Mouse (Mus musculus): ENCODE measurements around the gene Cfap70. TPM values are rescaled to one million over a fixed set of nuclear protein-coding genes. Genes with fewer than 3 reads are reported as not detected.

The Cfap70 gene
- polyA plus RNA-seq, 1 experiment from 2014 or later = 1.1 TPM

GRCm38 (mm10) chr14:20436976-20437375 lies 15.1 kb downstream of the Cfap70 start:
- WGBS = 83% methylated on average over 6 of the region's 6 CpGs

GRCm38 (mm10) chr14:20432420-20432819 lies 19.6 kb downstream of the Cfap70 start:
- Histone ChIP-seq H3K9me3 (ENCODE audit: control insufficient read depth, low read length) (no peaks in the 10 kb centered on the region), H3K27me3 (ENCODE audit: control insufficient read depth, insufficient read depth, low read length) (no peaks in the 10 kb centered on the region), H3K4me3 (ENCODE audit: low read depth, low read length) (no peak overlapping the region), H3K4me2 (replicated peaks; ENCODE audit: low read depth, low read length) (no peak overlapping the region), H3K4me1 (replicated peaks; ENCODE audit: control insufficient read depth, insufficient read depth, low read length) (no peaks in the 10 kb centered on the region), H3K27ac (ENCODE audit: low read depth, low read length) (no peak overlapping the region), H3K9ac (ENCODE audit: low read depth, low read length) (no peak overlapping the region), H3K36me3 (ENCODE audit: control insufficient read depth, insufficient read depth, low read length) (no peaks in the 10 kb centered on the region)
- no peak for DNase-seq (ENCODE audit: low spot score)
- 92% methylated on average over 4 of the region's 4 CpGs for WGBS
- no peak for ATAC-seq (ENCODE audit: low FRiP score)

More at GRCm38 (mm10) chr14:20436976-20437375, 15.1 kb downstream of the Cfap70 start:
- no peaks in the 10 kb centered on the region for H3K4me1 ChIP-seq (replicated peaks; ENCODE audit: control insufficient read depth, insufficient read depth, low read length)
- no peaks in the 10 kb centered on the region for H3K27me3 ChIP-seq (ENCODE audit: control insufficient read depth, insufficient read depth, low read length)
- ATAC-seq (ENCODE audit: low FRiP score) (no peak), DNase-seq (ENCODE audit: low spot score) (no peak)
- H3K9me3 ChIP-seq (ENCODE audit: control insufficient read depth, low read length) = no peaks in the 10 kb centered on the region
- no peak overlapping the region for H3K27ac ChIP-seq (ENCODE audit: low read depth, low read length)
- no peak overlapping the region for H3K4me2 ChIP-seq (replicated peaks; ENCODE audit: low read depth, low read length)
- no peaks in the 10 kb centered on the region for H3K36me3 ChIP-seq (ENCODE audit: control insufficient read depth, insufficient read depth, low read length)
- H3K4me3 ChIP-seq (ENCODE audit: low read depth, low read length) = no peak overlapping the region
- H3K9ac ChIP-seq (ENCODE audit: low read depth, low read length) = no peak overlapping the region

GRCm38 (mm10) chr14:20431726-20432125 lies 20.3 kb downstream of the Cfap70 start:
- Histone ChIP-seq H3K9ac (ENCODE audit: low read depth, low read length) (no peak overlapping the region), H3K9me3 (ENCODE audit: control insufficient read depth, low read length) (no peaks in the 10 kb centered on the region), H3K4me2 (replicated peaks; ENCODE audit: low read depth, low read length) (no peak overlapping the region), H3K4me1 (replicated peaks; ENCODE audit: control insufficient read depth, insufficient read depth, low read length) (no peaks in the 10 kb centered on the region), H3K27me3 (ENCODE audit: control insufficient read depth, insufficient read depth, low read length) (no peaks in the 10 kb centered on the region), H3K36me3 (ENCODE audit: control insufficient read depth, insufficient read depth, low read length) (no peaks in the 10 kb centered on the region), H3K4me3 (ENCODE audit: low read depth, low read length) (no peak overlapping the region), H3K27ac (ENCODE audit: low read depth, low read length) (no peak overlapping the region)
- ATAC-seq (ENCODE audit: low FRiP score) = no peak
- DNase-seq (ENCODE audit: low spot score) = no peak
- 85% methylated on average over 6 of the region's 6 CpGs for WGBS

GRCm38 (mm10) chr14:20429833-20430232 lies 22.2 kb downstream of the Cfap70 start:
- Histone ChIP-seq H3K27me3 (ENCODE audit: control insufficient read depth, insufficient read depth, low read length) (no peaks in the 10 kb centered on the region), H3K4me3 (ENCODE audit: low read depth, low read length) (no peak overlapping the region), H3K9ac (ENCODE audit: low read depth, low read length) (no peak overlapping the region), H3K4me1 (replicated peaks; ENCODE audit: control insufficient read depth, insufficient read depth, low read length) (no peaks in the 10 kb centered on the region), H3K9me3 (ENCODE audit: control insufficient read depth, low read length) (no peaks in the 10 kb centered on the region), H3K36me3 (ENCODE audit: control insufficient read depth, insufficient read depth, low read length) (no peaks in the 10 kb centered on the region), H3K4me2 (replicated peaks; ENCODE audit: low read depth, low read length) (no peak overlapping the region), H3K27ac (ENCODE audit: low read depth, low read length) (no peak overlapping the region)
- WGBS = 64% methylated on average over 1 of the region's 1 CpGs
- ATAC-seq (ENCODE audit: low FRiP score) (no peak), DNase-seq (ENCODE audit: low spot score) (no peak)

- no peak for ATAC-seq (ENCODE audit: low FRiP score)
- 33% methylated on average over 1 of the region's 1 CpGs for WGBS
- no peak overlapping the region for H3K4me3 ChIP-seq (ENCODE audit: low read depth, low read length)
- H3K4me1 ChIP-seq (replicated peaks; ENCODE audit: control insufficient read depth, insufficient read depth, low read length) = no peaks in the 10 kb centered on the region
- no peak for DNase-seq (ENCODE audit: low spot score)
- H3K36me3 ChIP-seq (ENCODE audit: control insufficient read depth, insufficient read depth, low read length) = no peaks in the 10 kb centered on the region
- H3K27ac ChIP-seq (ENCODE audit: low read depth, low read length) = no peak overlapping the region
- no peak overlapping the region for H3K4me2 ChIP-seq (replicated peaks; ENCODE audit: low read depth, low read length)
- H3K9ac ChIP-seq (ENCODE audit: low read depth, low read length) = no peak overlapping the region
- H3K27me3 ChIP-seq (ENCODE audit: control insufficient read depth, insufficient read depth, low read length) = no peaks in the 10 kb centered on the region
- H3K9me3 ChIP-seq (ENCODE audit: control insufficient read depth, low read length) = no peaks in the 10 kb centered on the region
These were observed 23.4 kb downstream of the Cfap70 start for GRCm38 (mm10) chr14:20428593-20428992.

- H3K9me3 ChIP-seq (ENCODE audit: control insufficient read depth, low read length) = no peaks in the 10 kb centered on the region
- H3K27me3 ChIP-seq (ENCODE audit: control insufficient read depth, insufficient read depth, low read length) = no peaks in the 10 kb centered on the region
- DNase-seq (ENCODE audit: low spot score) = no peak
- 85% methylated on average over 6 of the region's 6 CpGs for WGBS
- H3K4me2 ChIP-seq (replicated peaks; ENCODE audit: low read depth, low read length) = no peak overlapping the region
- H3K4me1 ChIP-seq (replicated peaks; ENCODE audit: control insufficient read depth, insufficient read depth, low read length) = no peaks in the 10 kb centered on the region
- H3K9ac ChIP-seq (ENCODE audit: low read depth, low read length) = no peak overlapping the region
- no peak for ATAC-seq (ENCODE audit: low FRiP score)
- H3K4me3 ChIP-seq (ENCODE audit: low read depth, low read length) = no peak overlapping the region
- no peaks in the 10 kb centered on the region for H3K36me3 ChIP-seq (ENCODE audit: control insufficient read depth, insufficient read depth, low read length)
- no peak overlapping the region for H3K27ac ChIP-seq (ENCODE audit: low read depth, low read length)
These were observed 29.0 kb downstream of the Cfap70 start for GRCm38 (mm10) chr14:20423046-20423445.

GRCm38 (mm10) chr14:20422257-20422656 lies 29.8 kb downstream of the Cfap70 start:
- Histone ChIP-seq H3K4me1 (replicated peaks; ENCODE audit: control insufficient read depth, insufficient read depth, low read length) (no peaks in the 10 kb centered on the region), H3K4me2 (replicated peaks; ENCODE audit: low read depth, low read length) (no peak overlapping the region), H3K9me3 (ENCODE audit: control insufficient read depth, low read length) (no peaks in the 10 kb centered on the region), H3K4me3 (ENCODE audit: low read depth, low read length) (no peak overlapping the region), H3K9ac (ENCODE audit: low read depth, low read length) (no peak overlapping the region), H3K27me3 (ENCODE audit: control insufficient read depth, insufficient read depth, low read length) (no peaks in the 10 kb centered on the region), H3K27ac (ENCODE audit: low read depth, low read length) (no peak overlapping the region), H3K36me3 (ENCODE audit: control insufficient read depth, insufficient read depth, low read length) (no peaks in the 10 kb centered on the region)
- WGBS = 80% methylated on average over 7 of the region's 7 CpGs
- ATAC-seq (ENCODE audit: low FRiP score) = no peak
- DNase-seq (ENCODE audit: low spot score) = no peak

GRCm38 (mm10) chr14:20400071-20400470 lies 52.0 kb downstream of the Cfap70 start:
- H3K9ac ChIP-seq (ENCODE audit: low read depth, low read length) = no peak overlapping the region
- peak; percentile 35 for DNase-seq (ENCODE audit: low spot score)
- no peak for ATAC-seq (ENCODE audit: low FRiP score)
- WGBS = 83% methylated on average over 1 of the region's 1 CpGs
- H3K27ac ChIP-seq (ENCODE audit: low read depth, low read length) = no peak overlapping the region
- H3K27me3 ChIP-seq (ENCODE audit: control insufficient read depth, insufficient read depth, low read length) = no peaks in the 10 kb centered on the region
- H3K4me2 ChIP-seq (replicated peaks; ENCODE audit: low read depth, low read length) = no peak overlapping the region
- H3K9me3 ChIP-seq (ENCODE audit: control insufficient read depth, low read length) = no peaks in the 10 kb centered on the region
- H3K4me3 ChIP-seq (ENCODE audit: low read depth, low read length) = no peak overlapping the region
- H3K36me3 ChIP-seq (ENCODE audit: control insufficient read depth, insufficient read depth, low read length) = no peaks in the 10 kb centered on the region
- H3K4me1 ChIP-seq (replicated peaks; ENCODE audit: control insufficient read depth, insufficient read depth, low read length) = no peaks in the 10 kb centered on the region

- H3K27me3 ChIP-seq (ENCODE audit: control insufficient read depth, insufficient read depth, low read length) = no peaks in the 10 kb centered on the region
- no peak overlapping the region for H3K4me3 ChIP-seq (ENCODE audit: low read depth, low read length)
- H3K4me1 ChIP-seq (replicated peaks; ENCODE audit: control insufficient read depth, insufficient read depth, low read length) = no peaks in the 10 kb centered on the region
- H3K9me3 ChIP-seq (ENCODE audit: control insufficient read depth, low read length) = no peaks in the 10 kb centered on the region
- H3K9ac ChIP-seq (ENCODE audit: low read depth, low read length) = no peak overlapping the region
- no peaks in the 10 kb centered on the region for H3K36me3 ChIP-seq (ENCODE audit: control insufficient read depth, insufficient read depth, low read length)
- ATAC-seq (ENCODE audit: low FRiP score) (no peak), DNase-seq (ENCODE audit: low spot score) (peak; percentile 13)
- WGBS = 38% methylated on average over 4 of the region's 4 CpGs
- no peak overlapping the region for H3K4me2 ChIP-seq (replicated peaks; ENCODE audit: low read depth, low read length)
- no peak overlapping the region for H3K27ac ChIP-seq (ENCODE audit: low read depth, low read length)
These were observed 53.2 kb downstream of the Cfap70 start for GRCm38 (mm10) chr14:20398864-20399263.

Measured in hindbrain, embryonic 11.5 days (tissue).